Mouse (Mus musculus) stomach, embryonic 15.5 days (tissue): Measurements from ENCODE around the gene Gm20388. TPM values are rescaled to one million over a fixed set of nuclear protein-coding genes. Genes with fewer than 3 reads are reported as not detected.

Experiments used
- ATAC-seq: fragments of 200-750 bp; cut with Nextera tagmentation; 2 replicates; pipeline ENCODE4 v1.8.0; 2017; ENCODE audit warnings: low read depth, moderate number of reproducible peaks, moderate TSS enrichment; ENCODE audit not compliant: insufficient read depth, low FRiP score
- H3K27ac ChIP-seq: fragments of 300-500 bp; sonication (generic); 2 replicates; pipeline ENCODE4 v1.5.1; 2015; ENCODE audit warnings: mild to moderate bottlenecking, inconsistent platforms
- H3K27me3 ChIP-seq: fragments of 300-500 bp; sonication (generic); replicated peaks from 2 replicates; pipeline ENCODE4 v1.6.1; 2015; ENCODE audit warnings: inconsistent platforms
- H3K36me3 ChIP-seq: fragments of 300-500 bp; sonication (generic); 2 replicates; pipeline ENCODE4 v1.6.1; 2015; ENCODE audit warnings: inconsistent platforms
- H3K4me1 ChIP-seq: fragments of 300-500 bp; sonication (generic); 2 replicates; pipeline ENCODE4 v1.6.1; 2015; ENCODE audit warnings: inconsistent platforms
- H3K4me2 ChIP-seq: fragments of 300-500 bp; sonication (generic); 2 replicates; pipeline ENCODE4 v1.6.1; 2015; ENCODE audit warnings: mild to moderate bottlenecking, inconsistent platforms
- H3K4me3 ChIP-seq: fragments of 300-500 bp; sonication (generic); replicated peaks from 2 replicates; pipeline ENCODE4 v1.5.1; 2015; ENCODE audit warnings: inconsistent platforms
- H3K9ac ChIP-seq: fragments of 300-500 bp; sonication (generic); 2 replicates; pipeline ENCODE4 v1.6.1; 2015; ENCODE audit warnings: inconsistent platforms
- H3K9me3 ChIP-seq: fragments of 300-500 bp; sonication (generic); 2 replicates; pipeline ENCODE4 v1.6.1; 2016; ENCODE audit warnings: inconsistent platforms
- WGBS: fragments of 180-500 bp; shearing (Covaris S2); methylation state at CpG from one replicate; pipeline ENCODE4 v1.1.7; 2015; 5-methylcytosine and 5-hydroxymethylcytosine counted together
- polyA plus RNA-seq: library from polyadenylated mRNA; unstranded; fragments of >200 nt; fragmentation: Nextera tagmentation; extraction: Ambion mirVana; gene quantifications from 2 replicates; pipeline ENCODE4 v1.2.1, GENCODE M21; 2015

The Gm20388 gene
- polyA plus RNA-seq, 1 experiment from 2014 or later: not detected

- no peak overlapping the region for H3K9ac ChIP-seq
- H3K27me3 ChIP-seq: peaks cover 22% of the 10 kb centered on the region
- peaks cover 39% of the 10 kb centered on the region for H3K4me1 ChIP-seq
- no peak overlapping the region for H3K27ac ChIP-seq
- no peaks in the 10 kb centered on the region for H3K9me3 ChIP-seq
- H3K4me2 ChIP-seq: no peak overlapping the region
- no peak for ATAC-seq
- 72% methylated on average over 6 of the region's 6 CpGs for WGBS
- no peak overlapping the region for H3K4me3 ChIP-seq
- peaks cover 19% of the 10 kb centered on the region; the same call in 1 of the 2 replicates for H3K36me3 ChIP-seq
Observed at GRCm38 (mm10) chr8:122332753-122333506, 2422.3 kb downstream of the Gm20388 start.

DNA sequence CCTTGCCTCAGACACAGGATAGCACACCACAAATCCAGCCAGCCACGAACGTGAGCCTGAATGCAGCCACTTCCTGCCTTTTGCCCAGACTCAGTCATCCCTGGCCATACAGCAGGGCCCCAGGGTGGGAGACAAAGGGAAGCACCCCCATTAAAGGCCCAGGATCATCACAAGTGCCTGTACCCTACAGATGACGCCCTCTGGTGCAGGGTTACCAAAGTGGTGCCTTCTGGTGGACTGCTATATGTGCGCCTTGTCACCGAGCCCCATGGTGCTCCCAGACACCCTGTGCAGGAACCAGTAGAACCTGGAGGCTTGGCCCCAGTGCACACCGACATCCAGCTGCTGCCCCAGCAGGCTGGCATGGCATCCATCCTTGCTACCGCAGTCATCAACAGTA is 2422.9 kb downstream of the Gm20388 start:
- no peak overlapping the region for H3K9ac ChIP-seq
- no peak overlapping the region for H3K4me2 ChIP-seq
- no peak overlapping the region for H3K4me3 ChIP-seq
- H3K27me3 ChIP-seq: peaks cover 22% of the 10 kb centered on the region
- no peaks in the 10 kb centered on the region for H3K9me3 ChIP-seq
- WGBS: 91% methylated on average over 7 of the region's 7 CpGs
- no peak overlapping the region for H3K27ac ChIP-seq
- peaks cover 39% of the 10 kb centered on the region for H3K4me1 ChIP-seq
- H3K36me3 ChIP-seq: peaks cover 19% of the 10 kb centered on the region; the same call in 1 of the 2 replicates
- no peak for ATAC-seq

- H3K27me3 ChIP-seq: peaks cover 22% of the 10 kb centered on the region
- H3K4me3 ChIP-seq: no peak overlapping the region; the same call in 1 of the 2 replicates
- no peak overlapping the region for H3K27ac ChIP-seq
- no peak for ATAC-seq
- H3K36me3 ChIP-seq: peaks cover 19% of the 10 kb centered on the region; the same call in 1 of the 2 replicates
- WGBS: 92% methylated on average over 13 of the region's 13 CpGs
- no peaks in the 10 kb centered on the region for H3K9me3 ChIP-seq
- H3K9ac ChIP-seq: no peak overlapping the region
- peaks cover 31% of the 10 kb centered on the region for H3K4me1 ChIP-seq
- H3K4me2 ChIP-seq: no peak overlapping the region
Observed at GRCm38 (mm10) chr8:122334791-122335490, 2424.3 kb downstream of the Gm20388 start.

DNA sequence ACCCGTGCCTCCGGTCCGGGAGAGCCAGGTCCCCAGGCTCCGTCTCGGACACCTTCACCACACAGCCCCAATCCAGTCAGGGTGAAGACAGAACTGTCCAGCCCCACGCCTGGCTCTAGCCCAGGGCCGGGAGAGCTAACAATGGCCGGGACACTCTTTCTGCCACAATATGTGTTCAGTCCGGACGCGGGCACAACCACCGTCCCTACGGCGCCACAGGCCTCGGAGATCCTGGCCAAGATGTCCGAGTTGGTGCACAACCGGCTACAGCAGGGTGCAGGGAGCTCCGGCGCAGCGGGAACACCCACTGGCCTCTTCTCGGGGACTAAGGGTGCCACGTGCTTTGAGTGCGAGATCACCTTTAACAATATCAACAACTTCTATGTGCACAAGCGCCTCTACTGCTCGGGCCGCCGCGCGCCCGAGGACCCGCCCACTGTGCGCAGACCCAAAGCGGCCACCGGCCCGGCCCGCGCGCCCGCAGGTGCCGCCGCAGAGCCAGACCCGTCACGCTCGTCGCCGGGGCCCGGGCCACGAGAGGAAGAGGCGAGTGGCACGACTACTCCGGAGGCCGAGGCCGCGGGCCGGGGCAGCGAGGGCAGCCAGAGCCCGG is 2425.1 kb downstream of the Gm20388 start:
- WGBS: 31% methylated on average over 57 of the region's 57 CpGs

GRCm38 (mm10) chr8:122336251-122336910 is 2425.7 kb downstream of the Gm20388 start:
- H3K4me3 ChIP-seq: peak overlapping the region; percentile 47
- H3K27ac ChIP-seq: no peak overlapping the region
- WGBS: 18% methylated on average over 73 of the region's 81 CpGs
- ATAC-seq: peak; percentile 43
- H3K4me2 ChIP-seq: peak overlapping the region; percentile 87
- peaks cover 18% of the 10 kb centered on the region for H3K4me1 ChIP-seq
- H3K9me3 ChIP-seq: no peaks in the 10 kb centered on the region
- no peak overlapping the region for H3K9ac ChIP-seq
- H3K36me3 ChIP-seq: peaks cover 19% of the 10 kb centered on the region; the same call in 1 of the 2 replicates
- H3K27me3 ChIP-seq: peaks cover 22% of the 10 kb centered on the region

More for the DNA sequence above, 2425.1 kb downstream of the Gm20388 start:
- Histone ChIP-seq H3K9me3 (no peaks in the 10 kb centered on the region), H3K4me2 (peak overlapping the region; percentile 87), H3K9ac (no peak overlapping the region), H3K27ac (no peak overlapping the region), H3K4me1 (peaks cover 24% of the 10 kb centered on the region), H3K36me3 (peaks cover 19% of the 10 kb centered on the region; the same call in 1 of the 2 replicates), H3K4me3 (peak overlapping the region; percentile 47), H3K27me3 (peaks cover 22% of the 10 kb centered on the region)
- 0 out of 2 replicates have a peak, but pooled peaks have one; percentile 3 for ATAC-seq

GRCm38 (mm10) chr8:122338852-122339251 is 2428.2 kb downstream of the Gm20388 start:
- WGBS: 57% methylated on average over 6 of the region's 6 CpGs
- no peak for ATAC-seq
- H3K36me3 ChIP-seq: peaks cover 14% of the 10 kb centered on the region; the same call in 1 of the 2 replicates

DNA sequence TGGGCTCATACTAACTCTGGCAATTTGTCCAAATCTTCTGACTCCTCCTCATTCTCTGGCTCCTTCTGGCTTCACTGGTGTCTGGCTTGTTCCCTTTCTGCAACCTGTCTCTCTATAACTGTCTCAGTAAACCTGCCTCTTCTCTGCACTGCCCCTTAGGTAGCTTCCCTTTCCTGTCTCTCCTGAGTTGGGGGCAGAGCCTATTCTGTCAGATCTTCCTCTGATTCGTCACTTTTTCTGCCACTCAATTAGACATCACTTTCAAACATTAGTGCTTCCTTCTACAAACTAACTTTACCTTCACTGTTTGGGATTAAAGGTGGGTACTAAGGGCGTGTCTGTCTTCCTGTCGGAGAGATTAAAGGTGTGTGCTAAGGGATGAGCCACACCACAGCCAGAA is 2430.1 kb downstream of the Gm20388 start:
- no peak for ATAC-seq
- no peak overlapping the region for H3K27ac ChIP-seq
- peaks cover 40% of the 10 kb centered on the region for H3K4me1 ChIP-seq
- H3K4me2 ChIP-seq: no peak overlapping the region
- H3K4me3 ChIP-seq: no peak overlapping the region
- H3K36me3 ChIP-seq: peaks cover 4% of the 10 kb centered on the region; the same call in 1 of the 2 replicates
- WGBS: 80% methylated on average over 3 of the region's 3 CpGs
- H3K27me3 ChIP-seq: peaks cover 12% of the 10 kb centered on the region
- no peaks in the 10 kb centered on the region for H3K9me3 ChIP-seq
- H3K9ac ChIP-seq: no peak overlapping the region

More at GRCm38 (mm10) chr8:122338852-122339251, 2428.2 kb downstream of the Gm20388 start:
- Histone ChIP-seq H3K4me3 (no peak overlapping the region), H3K27ac (no peak overlapping the region), H3K9me3 (no peaks in the 10 kb centered on the region), H3K4me1 (peaks cover 39% of the 10 kb centered on the region), H3K4me2 (no peak overlapping the region), H3K27me3 (peaks cover 22% of the 10 kb centered on the region), H3K9ac (no peak overlapping the region)

GRCm38 (mm10) chr8:122341790-122342189 is 2431.1 kb downstream of the Gm20388 start:
- no peaks in the 10 kb centered on the region for H3K9me3 ChIP-seq
- 77% methylated on average over 6 of the region's 6 CpGs for WGBS
- no peak for ATAC-seq
- peaks cover 4% of the 10 kb centered on the region for H3K27me3 ChIP-seq
- no peak overlapping the region for H3K4me3 ChIP-seq
- H3K4me2 ChIP-seq: no peak overlapping the region
- H3K9ac ChIP-seq: no peak overlapping the region
- no peak overlapping the region for H3K27ac ChIP-seq
- 0 out of 2 replicates have a peak, but pooled peaks cover 4% of the 10 kb centered on the region for H3K36me3 ChIP-seq
- peaks cover 31% of the 10 kb centered on the region for H3K4me1 ChIP-seq

DNA sequence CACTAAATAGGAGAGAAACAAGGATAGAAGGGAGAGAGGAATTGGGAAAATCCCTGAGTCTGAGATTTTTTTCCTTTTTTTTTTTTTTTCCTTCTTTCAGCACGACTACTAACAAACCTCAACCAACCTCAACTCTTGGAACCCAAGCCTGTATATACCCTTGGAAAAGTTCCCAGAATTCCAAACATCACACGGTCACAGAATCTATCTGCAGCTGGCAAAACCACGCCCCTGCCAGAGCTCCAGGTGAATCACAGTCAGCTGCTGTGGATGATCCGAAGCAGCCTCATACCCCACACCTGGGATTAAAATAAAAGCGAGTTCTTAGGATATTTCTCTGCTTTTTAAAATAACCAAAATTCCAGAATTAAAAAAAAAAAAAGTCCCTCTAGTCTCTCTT is 2431.7 kb downstream of the Gm20388 start:
- Histone ChIP-seq H3K4me2 (no peak overlapping the region), H3K27me3 (no peaks in the 10 kb centered on the region; the same call in 1 of the 2 replicates), H3K4me1 (peaks cover 29% of the 10 kb centered on the region), H3K9me3 (no peaks in the 10 kb centered on the region), H3K4me3 (no peak overlapping the region), H3K36me3 (0 out of 2 replicates have a peak, but pooled peaks cover 4% of the 10 kb centered on the region), H3K27ac (no peak overlapping the region), H3K9ac (no peak overlapping the region)
- 23% methylated on average over 5 of the region's 5 CpGs for WGBS
- ATAC-seq: no peak

- no peak for ATAC-seq
- H3K4me2 ChIP-seq: peak overlapping the region; percentile 55
- H3K4me3 ChIP-seq: 0 out of 2 replicates have a peak overlapping the region, but pooled peaks have one; percentile 26
- no peaks in the 10 kb centered on the region for H3K27me3 ChIP-seq
- H3K9ac ChIP-seq: no peak overlapping the region
- no peaks in the 10 kb centered on the region for H3K9me3 ChIP-seq
- 0 out of 2 replicates have a peak, but pooled peaks cover under 1% of the 10 kb centered on the region for H3K36me3 ChIP-seq
- 4% methylated on average over 9 of the region's 9 CpGs for WGBS
- no peak overlapping the region for H3K27ac ChIP-seq
- peaks cover 29% of the 10 kb centered on the region for H3K4me1 ChIP-seq
Observed at GRCm38 (mm10) chr8:122342806-122343209, 2432.2 kb downstream of the Gm20388 start.

- H3K27ac ChIP-seq: no peak overlapping the region
- no peak for ATAC-seq
- 8% methylated on average over 11 of the region's 11 CpGs for WGBS
- no peaks in the 10 kb centered on the region for H3K36me3 ChIP-seq
- no peaks in the 10 kb centered on the region for H3K27me3 ChIP-seq
- peak overlapping the region; percentile 26 for H3K4me3 ChIP-seq
- H3K4me2 ChIP-seq: peak overlapping the region; percentile 55
- peaks cover 29% of the 10 kb centered on the region for H3K4me1 ChIP-seq
- no peak overlapping the region for H3K9ac ChIP-seq
- no peaks in the 10 kb centered on the region for H3K9me3 ChIP-seq
Observed at GRCm38 (mm10) chr8:122343341-122343740, 2432.7 kb downstream of the Gm20388 start.
